Mouse (Mus musculus) adrenal gland, postnatal 10 days (tissue): ENCODE measurements around the gene Prrx1. TPM values are rescaled to one million over a fixed set of nuclear protein-coding genes. Genes with fewer than 3 reads are reported as not detected.

Source experiments
- DNase-seq: peaks from one replicate; pipeline ENCODE4 v3.0.0; 2021; ENCODE audit warnings: mixed read lengths
- total RNA-seq, 2 experiments: library from RNA; stranded (reverse); gene quantifications; 2 replicates each; pipeline ENCODE4 v1.2.3; 2021

The Prrx1 gene
- total RNA-seq, 2 experiments from 2014 or later, result 14.2 to 22.1 TPM

GRCm38 (mm10) chr1:163273132-163273531 is 40.4 kb downstream of the Prrx1 start:
- no peak for DNase-seq

- no peak for DNase-seq
These were observed 46.5 kb downstream of the Prrx1 start for GRCm38 (mm10) chr1:163266853-163267538.

DNA sequence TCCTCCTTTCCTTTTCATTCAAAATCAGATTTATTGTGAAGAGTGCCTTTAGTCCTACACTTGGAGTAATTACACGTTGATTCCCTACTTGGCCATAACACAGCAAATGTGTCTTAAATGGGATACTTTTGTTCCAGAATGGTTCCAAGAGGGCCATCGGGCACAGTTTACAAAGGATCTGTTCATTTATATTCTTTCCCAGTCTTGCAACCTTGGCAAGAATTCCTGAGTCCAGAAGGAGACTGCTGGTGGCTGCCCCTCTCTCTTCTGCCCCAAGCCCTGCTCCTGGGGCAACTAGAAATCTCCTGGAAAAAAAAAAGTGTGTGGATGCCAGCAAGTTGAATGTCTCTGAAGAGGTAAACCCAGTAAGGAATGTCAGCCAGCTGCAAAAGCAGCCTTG is 56.2 kb downstream of the Prrx1 start:
- no peak for DNase-seq

GRCm38 (mm10) chr1:163255884-163256283 is 57.6 kb downstream of the Prrx1 start:
- DNase-seq, result no peak

GRCm38 (mm10) chr1:163252796-163253195 is 60.7 kb downstream of the Prrx1 start:
- DNase-seq, result no peak

GRCm38 (mm10) chr1:163252331-163252730 is 61.2 kb downstream of the Prrx1 start:
- DNase-seq, result no peak

DNA sequence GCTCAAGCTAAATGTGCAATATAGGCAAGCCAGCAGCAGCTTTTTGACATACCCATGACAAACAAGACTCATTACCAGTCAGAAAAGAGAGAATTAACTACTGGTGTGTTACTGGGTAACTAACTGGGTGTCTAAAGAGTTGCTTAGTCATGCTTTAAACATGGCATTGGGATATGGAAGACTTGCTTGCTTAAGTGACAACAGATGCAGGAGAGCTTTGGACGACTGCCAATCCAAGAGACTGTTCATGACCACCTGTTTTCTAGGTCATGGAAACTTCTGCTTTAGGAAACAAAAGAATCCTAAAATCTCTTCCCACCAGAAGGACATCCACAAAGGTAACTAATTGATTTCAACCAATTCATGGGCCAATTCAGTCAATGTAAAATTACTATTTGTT is 61.7 kb downstream of the Prrx1 start:
- DNase-seq, result no peak

DNA sequence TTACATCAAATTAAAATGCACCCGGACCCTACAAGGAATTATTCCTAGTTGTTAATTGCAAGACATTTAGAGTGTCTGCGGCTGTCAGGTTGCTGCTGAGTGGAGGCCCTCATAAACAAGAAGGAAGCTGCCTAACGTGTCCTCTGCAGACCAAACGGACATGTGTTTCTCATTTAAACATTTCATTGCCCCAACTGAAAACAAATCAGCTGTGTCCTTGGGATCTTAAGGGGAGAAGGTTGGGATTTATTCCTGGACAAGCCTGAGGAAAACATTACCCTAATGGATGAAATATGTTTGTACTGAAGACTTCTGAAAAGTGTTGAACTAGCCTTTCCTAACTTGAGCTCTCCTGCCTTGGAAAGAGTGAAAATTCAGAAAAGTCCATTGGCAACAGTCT is 74.6 kb downstream of the Prrx1 start:
- no peak for DNase-seq

GRCm38 (mm10) chr1:163231230-163231629 is 82.3 kb downstream of the Prrx1 start:
- DNase-seq, result no peak

DNA sequence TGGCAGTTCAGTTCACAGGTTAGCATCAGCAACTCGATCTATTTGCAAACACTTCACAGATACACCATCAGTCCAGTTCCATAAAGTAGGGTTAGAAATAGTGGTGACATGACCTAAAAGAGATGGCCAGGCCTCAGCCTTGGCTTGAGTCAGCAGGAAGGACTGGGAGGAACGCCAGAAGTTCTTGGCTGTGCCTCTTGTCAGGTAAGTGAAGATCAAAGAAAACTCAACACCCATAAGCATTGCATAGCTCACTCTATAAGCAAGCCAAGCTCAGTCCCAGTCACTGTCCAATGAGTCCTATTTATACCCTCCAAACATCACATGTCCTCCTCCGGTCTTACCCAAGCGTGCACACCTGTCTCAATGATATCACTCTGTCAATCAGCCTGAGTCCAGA is 87.2 kb downstream of the Prrx1 start:
- DNase-seq, result no peak

GRCm38 (mm10) chr1:163221767-163222166 is 91.7 kb downstream of the Prrx1 start:
- no peak for DNase-seq

DNA sequence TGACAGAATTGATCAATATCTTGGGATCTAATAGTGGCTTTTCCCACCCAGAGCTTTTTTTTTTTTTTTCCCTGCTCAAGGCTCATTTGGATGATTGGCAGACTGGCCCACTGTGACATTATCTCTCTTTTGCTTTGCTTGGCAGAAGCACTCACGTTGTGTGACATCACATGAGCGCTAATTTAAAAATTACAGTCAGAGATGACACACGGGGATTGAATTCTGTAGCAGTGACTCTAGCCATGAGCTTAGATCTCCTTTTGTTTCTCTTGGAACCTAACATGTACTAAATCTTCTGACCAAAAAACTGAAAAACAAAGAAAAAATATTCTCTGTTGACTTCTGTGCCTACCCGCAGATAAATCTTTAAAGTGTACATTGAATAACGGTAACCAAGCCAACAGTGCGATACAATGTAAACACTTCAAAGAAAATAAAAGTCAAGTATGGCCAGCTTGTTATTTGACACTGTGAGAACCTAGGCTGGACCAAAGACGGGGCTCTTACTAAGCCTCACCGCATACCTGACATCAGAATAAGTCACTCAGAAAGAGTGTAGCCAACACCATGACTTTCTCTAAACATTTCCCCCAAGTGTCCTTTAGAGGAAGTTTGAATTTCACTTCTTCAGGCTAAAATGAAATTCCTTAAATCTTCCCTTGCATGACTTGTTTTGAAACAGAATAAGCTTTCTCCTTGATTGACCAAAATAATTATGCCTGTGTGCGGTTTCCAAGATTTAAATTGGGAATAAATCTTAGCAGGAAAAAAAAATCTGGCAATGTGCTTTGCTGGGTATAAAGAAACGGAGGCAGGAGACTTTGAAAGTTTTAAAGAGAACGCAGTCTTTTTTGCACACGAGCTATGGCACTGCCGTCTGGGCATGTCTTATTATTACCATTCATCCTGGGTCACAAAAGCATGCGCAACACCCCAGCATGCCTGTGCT is 104.3 kb downstream of the Prrx1 start:
- DNase-seq, result no peak

- no peak for DNase-seq
These were observed 114.7 kb downstream of the Prrx1 start for GRCm38 (mm10) chr1:163198767-163199166.

GRCm38 (mm10) chr1:163198059-163198458 is 115.5 kb downstream of the Prrx1 start:
- no peak for DNase-seq

Other genes starting within 250 kb of the Prrx1 start
- gene Mroh9, start 228.0 kb downstream of the Prrx1 start, total RNA-seq, result not detected
- 10 to 100 TPM; 10.1 to 10.5 TPM for gene Gorab, start 90.0 kb upstream of the Prrx1 start, total RNA-seq